Mouse (Mus musculus): ENCODE data around the gene Mcoln2. TPM values are rescaled to one million over a fixed set of nuclear protein-coding genes. Genes with fewer than 3 reads are reported as not detected.

Gene Mcoln2
- total RNA-seq, 2 experiments from 2014 or later, result 0.42 TPM; not detected in 1

DNA sequence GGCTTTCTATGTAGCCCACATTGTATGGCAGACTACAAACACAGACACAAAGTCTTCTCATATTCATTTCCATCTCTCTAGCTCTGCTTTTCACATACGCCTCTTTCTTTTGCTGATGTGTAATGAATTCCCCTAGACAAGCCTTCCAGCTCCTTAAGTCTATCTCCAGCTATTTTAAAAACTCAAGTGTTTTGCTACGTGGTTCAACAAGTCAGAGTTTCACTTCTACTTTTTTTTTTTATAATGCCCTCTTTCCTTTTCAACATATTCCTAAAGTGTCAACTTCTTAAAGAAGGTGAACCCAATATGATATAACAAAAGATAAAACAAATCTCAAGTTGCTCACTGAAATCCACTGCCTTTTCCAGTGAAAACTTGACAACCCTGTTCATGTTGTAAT is 62.3 kb downstream of the Mcoln2 start:
- intact Hi-C loops (cut with DNase I), result no loop called here
- no peak for DNase-seq (ENCODE audit: low spot score)

GRCm38 (mm10) chr3:146213336-146213735 is 63.7 kb downstream of the Mcoln2 start:
- DNase-seq (ENCODE audit: low spot score), result no peak
- intact Hi-C loops (cut with DNase I), result no loop called here

- intact Hi-C loops (cut with DNase I), result no loop called here
- DNase-seq (ENCODE audit: low spot score), result no peak
Measured at GRCm38 (mm10) chr3:146216561-146216960, 66.9 kb downstream of the Mcoln2 start.

GRCm38 (mm10) chr3:146220776-146221486 is 71.3 kb downstream of the Mcoln2 start, which contains the start of gene Lpar3:
Gene Lpar3, plus strand, starts transcription at chr3:146220963.
- intact Hi-C loops (cut with DNase I), result no loop called here
- peak; percentile 33 for DNase-seq (ENCODE audit: low spot score)

- intact Hi-C loops (cut with DNase I), result no loop called here
Measured at GRCm38 (mm10) chr3:146224271-146224670, 74.6 kb downstream of the Mcoln2 start.

GRCm38 (mm10) chr3:146225061-146225761 is 75.6 kb downstream of the Mcoln2 start:
- intact Hi-C loops (cut with DNase I), result no loop called here
- no peak for DNase-seq (ENCODE audit: low spot score)

More at GRCm38 (mm10) chr3:146224271-146224670, 74.6 kb downstream of the Mcoln2 start:
- DNase-seq (ENCODE audit: low spot score), result no peak

DNA sequence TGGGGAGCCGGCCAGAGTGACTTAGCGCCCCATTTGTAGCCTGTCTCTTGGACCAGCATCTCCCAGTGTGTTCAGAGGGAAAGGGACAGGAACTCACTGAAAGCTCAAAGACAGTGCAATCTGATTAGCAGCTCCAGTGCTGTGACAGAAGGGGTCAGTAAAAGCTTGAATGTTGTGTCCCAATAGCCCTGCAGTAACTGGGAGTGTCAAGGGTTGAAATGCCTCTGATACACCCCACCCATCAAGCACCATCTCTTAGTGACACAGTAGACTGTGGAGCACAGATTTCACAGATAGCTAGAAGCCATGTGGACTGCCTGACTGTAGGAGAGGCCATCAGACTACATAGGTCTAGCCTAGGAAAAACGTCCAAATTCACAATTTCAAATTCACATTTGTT is 77.8 kb downstream of the Mcoln2 start:
- intact Hi-C loops (cut with DNase I), result no loop called here
- DNase-seq (ENCODE audit: low spot score), result no peak

GRCm38 (mm10) chr3:146228559-146229310 is 79.1 kb downstream of the Mcoln2 start:
- DNase-seq (ENCODE audit: low spot score), result no peak
- intact Hi-C loops (cut with DNase I), result no loop called here

- intact Hi-C loops (cut with DNase I), result no loop called here
- no peak for DNase-seq (ENCODE audit: low spot score)
Measured at GRCm38 (mm10) chr3:146232708-146233107, 83.1 kb downstream of the Mcoln2 start.

DNA sequence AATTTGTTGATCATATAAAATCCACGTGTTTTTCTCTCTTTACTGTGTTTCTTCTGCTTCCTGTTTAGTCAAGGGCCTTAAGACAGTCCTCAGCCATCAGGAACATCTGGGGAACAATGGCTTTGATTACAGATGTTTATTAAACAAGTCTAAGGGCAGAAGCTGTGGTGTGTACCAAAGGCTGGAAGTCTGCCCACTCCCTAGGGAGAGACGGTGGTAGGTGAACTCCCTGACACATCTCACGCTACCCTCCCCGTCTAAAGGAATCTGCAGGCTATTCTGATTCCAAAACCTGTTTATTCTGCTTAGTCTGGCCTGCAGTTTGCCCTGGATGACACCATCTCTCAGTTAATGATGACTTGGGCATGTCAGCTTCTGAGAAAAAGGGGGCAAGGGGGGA is 84.1 kb downstream of the Mcoln2 start:
- no peak for DNase-seq (ENCODE audit: low spot score)
- intact Hi-C loops (cut with DNase I), result no loop called here

DNA sequence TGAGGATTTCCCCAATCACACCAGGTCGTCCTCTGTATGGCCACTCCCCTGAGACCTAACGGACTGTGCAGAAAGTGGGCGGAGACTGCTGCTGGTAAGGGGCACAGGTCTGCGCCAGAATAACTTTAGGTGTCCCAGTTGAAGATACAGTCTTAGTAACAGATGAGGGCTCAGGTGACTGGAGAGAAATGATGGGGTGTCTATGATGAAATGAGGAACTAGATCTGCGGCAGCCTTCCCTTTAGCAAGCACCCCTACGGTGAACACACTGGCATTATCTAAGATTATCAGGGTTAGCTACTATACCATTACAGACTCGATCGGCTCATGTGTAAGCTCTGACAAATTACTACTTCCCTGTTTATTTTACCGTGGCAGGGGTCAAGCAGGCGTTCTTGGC is 84.9 kb downstream of the Mcoln2 start:
- no peak for DNase-seq (ENCODE audit: low spot score)
- intact Hi-C loops (cut with DNase I), result no loop called here

DNA sequence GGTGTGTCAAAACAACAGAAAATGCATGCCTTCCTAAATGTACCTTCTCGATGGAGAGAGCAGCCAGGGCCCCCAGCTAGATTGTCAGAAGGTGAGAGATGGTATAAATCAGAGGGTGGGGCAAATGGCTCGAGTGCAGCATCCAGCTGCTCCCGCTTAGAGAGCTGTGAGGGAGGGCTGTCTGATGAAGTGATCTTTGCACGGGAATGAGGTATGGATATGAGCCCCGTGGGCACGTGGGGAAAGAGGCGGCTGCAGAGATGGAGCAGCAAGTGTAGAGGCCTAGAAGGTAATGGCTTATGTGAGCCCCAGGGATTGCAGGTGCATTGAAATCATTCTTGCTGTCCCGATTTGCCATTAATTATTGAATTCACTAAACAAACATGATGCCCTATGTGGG is 86.6 kb downstream of the Mcoln2 start:
- DNase-seq (ENCODE audit: low spot score), result no peak
- intact Hi-C loops (cut with DNase I), result no loop called here

- intact Hi-C loops (cut with DNase I), result no loop called here
Measured at GRCm38 (mm10) chr3:146237676-146238075, 88.0 kb downstream of the Mcoln2 start.

DNA sequence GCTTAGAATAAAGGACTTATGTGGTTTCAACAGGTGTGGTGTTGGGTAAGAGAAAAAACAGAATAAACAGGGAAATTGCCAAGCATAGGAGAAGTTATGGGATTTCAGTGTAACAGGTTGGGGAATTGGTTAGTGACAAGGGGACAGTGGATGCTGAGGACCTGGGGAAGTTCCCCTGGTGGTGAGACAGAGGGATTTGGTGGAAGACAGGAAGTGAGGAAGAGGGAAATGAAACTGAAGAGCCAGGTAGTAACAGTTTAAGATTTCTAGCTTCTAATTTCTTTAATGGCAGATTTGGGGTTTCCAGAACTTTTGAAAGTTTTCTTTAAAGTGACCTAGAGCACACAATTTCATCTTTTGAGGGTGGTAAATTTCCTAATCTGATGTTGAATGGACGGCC is 95.0 kb downstream of the Mcoln2 start:
- no peak for DNase-seq (ENCODE audit: low spot score)
- intact Hi-C loops (cut with DNase I), result no loop called here

More at GRCm38 (mm10) chr3:146237676-146238075, 88.0 kb downstream of the Mcoln2 start:
- DNase-seq (ENCODE audit: low spot score), result no peak

Other genes starting within 250 kb of the Mcoln2 start
- gene Bcl10, start 227.0 kb upstream of the Mcoln2 start, total RNA-seq (2021), result 10 to 100 TPM; 18.1 to 20.4 TPM
- gene 2410004B18Rik, start 211.8 kb upstream of the Mcoln2 start, total RNA-seq (2021), result 10 to 100 TPM; 16.8 to 18.1 TPM
- gene Syde2, start 162.0 kb upstream of the Mcoln2 start, total RNA-seq (2021), result 10 to 100 TPM; 18.1 to 21.5 TPM
- gene Wdr63, start 41.7 kb upstream of the Mcoln2 start, total RNA-seq (2021), result not detected
- gene Mcoln3, start 32.4 kb upstream of the Mcoln2 start, total RNA-seq (2021), result not detected
- under 1 TPM; 0.36 to 0.65 TPM for gene Lpar3, start 71.1 kb downstream of the Mcoln2 start, total RNA-seq (2021)